In the genomic region with DNA sequence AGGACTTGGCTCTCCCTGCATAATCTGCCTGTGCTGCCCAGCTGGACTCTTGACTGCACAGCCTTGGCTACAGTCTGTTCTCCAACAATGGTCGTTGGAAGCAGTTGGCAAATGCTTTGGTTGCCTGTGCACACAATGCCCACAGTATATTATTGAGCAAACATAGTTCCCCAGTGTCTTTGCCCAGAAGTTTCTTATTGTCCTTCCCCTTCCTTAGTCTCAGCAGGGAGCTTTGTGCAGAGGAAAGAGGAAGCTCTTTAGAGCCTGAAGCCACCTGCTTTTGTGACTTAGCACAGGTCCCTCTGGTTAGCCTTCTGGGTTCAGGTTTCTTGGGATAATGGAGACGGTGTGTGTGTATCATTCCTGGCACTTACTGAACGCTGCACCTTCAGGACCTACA, we compare ENCODE assay signal across 26 mouse cellular contexts.
DNase-seq lines count a peak whose midpoint lies in the region; ATAC-seq and TF ChIP-seq lines count a peak whose summit lies in the region.
"Had no signal": no experiment of that assay in that cellular context is flagged by ENCODE, and none has a peak within 500 bp of the region (broad histone marks: within the 10 kb centered on the region; RNA-seq: fewer than 3 reads in every experiment).

No protein-coding gene starts in this region.

- no peak for ATAC-seq in liver, embryonic 16.5 days (ENCODE audit: low read depth)
- ATAC-seq in liver, embryonic 11.5 days (replicated peaks; ENCODE audit: low FRiP score), result no peak
- ATAC-seq in liver, postnatal 0 days, result 0 out of 2 replicates have a peak, but pooled peaks have one; percentile 15
- peak; percentile 63 for ATAC-seq in neutrophil, adult 5-6 weeks (ENCODE audit: extremely low read depth, insufficient number of reproducible peaks, low FRiP score, poor library complexity, severe bottlenecking)
- no peak for ATAC-seq in hindbrain, embryonic 11.5 days (ENCODE audit: low FRiP score)
- ATAC-seq: forebrain, embryonic 14.5 days; intestine, embryonic 16.5 days had no signal

- TF ChIP-seq EP300 in liver, postnatal 0 days (IDR thresholded peaks at IDR 0.05; ENCODE audit: low read depth), result no peak

- TF ChIP-seq POLR2A in bone marrow, adult 2 months (IDR thresholded peaks at IDR 0.05; ENCODE audit: borderline replicate concordance, control insufficient read depth, low read depth, low read length), result no peak

- H3K27me3 ChIP-seq in liver, embryonic 16.5 days (ENCODE audit: control insufficient read depth, insufficient read depth, low read depth, low read length), result no peaks in the 10 kb centered on the region
- H3K27me3 ChIP-seq in liver, embryonic 11.5 days (replicated peaks; ENCODE audit: control insufficient read depth, insufficient read depth, low read length), result no peaks in the 10 kb centered on the region
- no peaks in the 10 kb centered on the region for H3K27me3 ChIP-seq in liver, postnatal 0 days (ENCODE audit: insufficient read depth, low read length)
- no peaks in the 10 kb centered on the region for H3K27me3 ChIP-seq in hindbrain, embryonic 11.5 days (ENCODE audit: control insufficient read depth, insufficient read depth, low read length)
- H3K27me3 ChIP-seq: heart, embryonic 12.5 days; hindbrain, embryonic 12.5 days; limb, embryonic 15.5 days; lung, embryonic 15.5 days; neural tube, embryonic 15.5 days had no signal

- H3K4me3 ChIP-seq in liver, embryonic 16.5 days (ENCODE audit: low read depth, low read length), result no peak overlapping the region
- H3K4me3 ChIP-seq in liver, embryonic 11.5 days (ENCODE audit: low read depth, low read length), result no peak overlapping the region
- no peak overlapping the region for H3K4me3 ChIP-seq in bone marrow, adult 2 months (replicated peaks; ENCODE audit: control insufficient read depth, low read depth, low read length)
- H3K4me3 ChIP-seq in liver, postnatal 0 days (ENCODE audit: low read depth, low read length), result no peak overlapping the region
- H3K4me3 ChIP-seq in hindbrain, embryonic 11.5 days (ENCODE audit: low read depth, low read length), result no peak overlapping the region
- H3K4me3 ChIP-seq: heart, adult 2 months; heart, embryonic 12.5 days; hindbrain, embryonic 12.5 days; limb, embryonic 10.5 days; limb, embryonic 15.5 days; lung, embryonic 15.5 days; neural tube, embryonic 15.5 days had no signal

- H3K36me3 ChIP-seq in liver, embryonic 16.5 days (ENCODE audit: control insufficient read depth, insufficient read depth), result no peaks in the 10 kb centered on the region
- H3K36me3 ChIP-seq in liver, embryonic 11.5 days (ENCODE audit: control insufficient read depth, insufficient read depth, low read length), result no peaks in the 10 kb centered on the region
- no peaks in the 10 kb centered on the region for H3K36me3 ChIP-seq in liver, postnatal 0 days (replicated peaks; ENCODE audit: insufficient read depth, low read length)
- no peaks in the 10 kb centered on the region for H3K36me3 ChIP-seq in hindbrain, embryonic 11.5 days (ENCODE audit: control insufficient read depth, insufficient read depth, low read length)
- H3K36me3 ChIP-seq: heart, embryonic 12.5 days; hindbrain, embryonic 12.5 days; limb, embryonic 10.5 days; limb, embryonic 15.5 days; lung, embryonic 15.5 days; neural tube, embryonic 15.5 days had no signal

- WGBS in liver, embryonic 16.5 days (ENCODE audit: insufficient replicate concordance), result 41% methylated on average over 3 of the region's 3 CpGs
- 55% methylated on average over 3 of the region's 3 CpGs for WGBS in liver, embryonic 11.5 days
- WGBS in bone marrow, adult 2 months, result 24% methylated on average over 3 of the region's 3 CpGs
- 53% methylated on average over 3 of the region's 3 CpGs for WGBS in liver, postnatal 0 days (ENCODE audit: insufficient replicate concordance)
- 75% methylated on average over 3 of the region's 3 CpGs for WGBS in hindbrain, embryonic 11.5 days

- H3K9ac ChIP-seq in liver, embryonic 16.5 days (ENCODE audit: low read depth, low read length), result no peak overlapping the region
- no peak overlapping the region for H3K9ac ChIP-seq in liver, embryonic 11.5 days (ENCODE audit: low read depth, low read length)
- H3K9ac ChIP-seq in liver, postnatal 0 days (replicated peaks), result no peak overlapping the region
- no peak overlapping the region for H3K9ac ChIP-seq in hindbrain, embryonic 11.5 days (ENCODE audit: low read depth, low read length)
- H3K9ac ChIP-seq: heart, embryonic 12.5 days; hindbrain, embryonic 12.5 days; limb, embryonic 15.5 days; lung, embryonic 15.5 days; neural tube, embryonic 15.5 days had no signal

- no peak overlapping the region for H3K4me2 ChIP-seq in liver, embryonic 16.5 days (ENCODE audit: low read depth, low read length)
- H3K4me2 ChIP-seq in liver, embryonic 11.5 days, result no peak overlapping the region
- H3K4me2 ChIP-seq in liver, postnatal 0 days (ENCODE audit: low read depth, low read length), result no peak overlapping the region
- no peak overlapping the region for H3K4me2 ChIP-seq in hindbrain, embryonic 11.5 days (replicated peaks; ENCODE audit: low read depth, low read length)
- H3K4me2 ChIP-seq: heart, embryonic 12.5 days; hindbrain, embryonic 12.5 days; limb, embryonic 15.5 days; lung, embryonic 15.5 days; neural tube, embryonic 15.5 days had no signal

- H3K4me1 ChIP-seq in liver, embryonic 16.5 days (ENCODE audit: control insufficient read depth, low read depth, low read length), result no peaks in the 10 kb centered on the region
- H3K4me1 ChIP-seq in liver, embryonic 11.5 days (replicated peaks; ENCODE audit: control insufficient read depth, insufficient read depth, low read length), result no peaks in the 10 kb centered on the region
- peaks cover 9% of the 10 kb centered on the region for H3K4me1 ChIP-seq in bone marrow, adult 2 months (ENCODE audit: control insufficient read depth, insufficient read depth, low read length)
- H3K4me1 ChIP-seq in liver, postnatal 0 days (ENCODE audit: insufficient read depth), result peaks cover 10% of the 10 kb centered on the region
- no peaks in the 10 kb centered on the region for H3K4me1 ChIP-seq in hindbrain, embryonic 11.5 days (replicated peaks; ENCODE audit: control insufficient read depth, insufficient read depth, low read length)
- H3K4me1 ChIP-seq: hindbrain, embryonic 12.5 days had no signal

- 0 out of 2 replicates have a peak overlapping the region, but pooled peaks have one; percentile 18 for H3K27ac ChIP-seq in liver, embryonic 16.5 days (ENCODE audit: low read length)
- H3K27ac ChIP-seq in liver, embryonic 11.5 days (ENCODE audit: low read depth, low read length), result no peak overlapping the region
- peak overlapping the region; percentile 62; the same call in 1 of the 2 replicates for H3K27ac ChIP-seq in bone marrow, adult 2 months (ENCODE audit: control insufficient read depth, insufficient read depth, low read depth, low read length, poor library complexity)
- 0 out of 2 replicates have a peak overlapping the region, but pooled peaks have one; percentile 55 for H3K27ac ChIP-seq in liver, postnatal 0 days (ENCODE audit: low read depth)
- H3K27ac ChIP-seq in hindbrain, embryonic 11.5 days (ENCODE audit: low read depth, low read length), result no peak overlapping the region
- H3K27ac ChIP-seq: heart, adult 2 months; hindbrain, embryonic 12.5 days; kidney, postnatal 0 days; limb, embryonic 15.5 days; lung, embryonic 15.5 days; neural tube, embryonic 15.5 days had no signal

- DNase-seq in liver, embryonic 11.5 days (ENCODE audit: low spot score), result no peak
- DNase-seq in liver, postnatal 0 days, result no peak
- no peak for DNase-seq in cerebellum, postnatal 14 days
- no peak for DNase-seq in hindbrain, embryonic 11.5 days (ENCODE audit: low spot score)
- DNase-seq: adrenal gland, postnatal 14 days; cerebellum, adult 18-20 months; cerebellum, postnatal 25 days; gastrocnemius, postnatal 25 days; heart, adult 2 months; kidney, adult 8-10 months; kidney, postnatal 4 days; lung, postnatal 36 days; midbrain, embryonic 14.5 days; right cerebral cortex, postnatal 4 days had no signal

- TF ChIP-seq CTCF in bone marrow, adult 2 months (IDR thresholded peaks at IDR 0.05; ENCODE audit: control insufficient read depth, insufficient read depth, low read length), result no peak
- no peak for TF ChIP-seq CTCF in liver, postnatal 0 days (IDR thresholded peaks at IDR 0.05; ENCODE audit: low read depth)

- H3K9me3 ChIP-seq in liver, embryonic 16.5 days (replicated peaks; ENCODE audit: control insufficient read depth, low read length), result no peaks in the 10 kb centered on the region
- no peaks in the 10 kb centered on the region for H3K9me3 ChIP-seq in liver, embryonic 11.5 days (ENCODE audit: control insufficient read depth, low read length)
- no peaks in the 10 kb centered on the region for H3K9me3 ChIP-seq in liver, postnatal 0 days (ENCODE audit: low read length)
- H3K9me3 ChIP-seq in hindbrain, embryonic 11.5 days (ENCODE audit: control insufficient read depth, low read length), result no peaks in the 10 kb centered on the region
- H3K9me3 ChIP-seq: limb, embryonic 10.5 days; limb, embryonic 15.5 days; lung, embryonic 15.5 days; neural tube, embryonic 15.5 days had no signal

Comparison
In these comparisons a context has a peak if more than half of its experiments do, and no peak if none do; other contexts are left out.
1. ATAC-seq: peak in liver, postnatal 0 days (single experiment) and neutrophil, adult 5-6 weeks (single experiment); none in liver, embryonic 16.5 days (single experiment), liver, embryonic 11.5 days (single experiment) and hindbrain, embryonic 11.5 days (single experiment).
2. H3K27ac ChIP-seq: peak in liver, embryonic 16.5 days (single experiment), bone marrow, adult 2 months (single experiment) and liver, postnatal 0 days (single experiment); none in liver, embryonic 11.5 days (single experiment) and hindbrain, embryonic 11.5 days (single experiment).